In genomic region chr10:110931161-110931912, GRCm38 (mm10) we compare ENCODE assay signal across 8 mouse cellular contexts. TPM values are rescaled to one million over a fixed set of nuclear protein-coding genes. Genes with fewer than 3 reads are reported as not detected.
DNase-seq lines count a peak whose midpoint lies in the region; ATAC-seq and TF ChIP-seq lines count a peak whose summit lies in the region.

No protein-coding gene starts in this region.

- H3K4me3 ChIP-seq in heart, embryonic 13.5 days, result no peak overlapping the region
- no peak overlapping the region; the same call in 1 of the 2 replicates for H3K4me3 ChIP-seq in forebrain, postnatal 0 days (ENCODE audit: low read depth, low read length)
- no peak overlapping the region for H3K4me3 ChIP-seq in midbrain, embryonic 12.5 days

- peaks cover 30% of the 10 kb centered on the region for H3K36me3 ChIP-seq in heart, embryonic 13.5 days
- no peaks in the 10 kb centered on the region for H3K36me3 ChIP-seq in forebrain, postnatal 0 days (ENCODE audit: insufficient read depth)
- H3K36me3 ChIP-seq in midbrain, embryonic 12.5 days, result 0 out of 2 replicates have a peak, but pooled peaks cover 3% of the 10 kb centered on the region

- 66% methylated on average over 13 of the region's 13 CpGs for WGBS in heart, embryonic 13.5 days
- WGBS in forebrain, postnatal 0 days, result 14% methylated on average over 13 of the region's 13 CpGs
- 43% methylated on average over 13 of the region's 13 CpGs for WGBS in midbrain, embryonic 12.5 days

- no peak for DNase-seq in heart, adult 18-20 months
- peak; percentile 93 for DNase-seq in Muller cell, postnatal 12 days (ENCODE audit: inconsistent ontology term)
- DNase-seq in forebrain, postnatal 0 days, result peak; percentile 74
- DNase-seq in cerebellum, postnatal 36 days, result no peak
- no peak for DNase-seq in spleen, adult 18-20 months
- no peak for DNase-seq in right cerebral cortex, postnatal 25 days

- peak overlapping the region; percentile 60 for H3K27ac ChIP-seq in heart, embryonic 13.5 days (replicated peaks)
- peak overlapping the region; percentile 79 for H3K27ac ChIP-seq in forebrain, postnatal 0 days (ENCODE audit: low read depth, low read length)
- H3K27ac ChIP-seq in midbrain, embryonic 12.5 days (replicated peaks), result peak overlapping the region; percentile 60

- H3K27me3 ChIP-seq in heart, embryonic 13.5 days (replicated peaks), result no peaks in the 10 kb centered on the region
- H3K27me3 ChIP-seq in forebrain, postnatal 0 days (ENCODE audit: insufficient read depth, low read length), result no peaks in the 10 kb centered on the region
- no peaks in the 10 kb centered on the region for H3K27me3 ChIP-seq in midbrain, embryonic 12.5 days

- peak overlapping the region; percentile 38 for H3K9ac ChIP-seq in heart, embryonic 13.5 days
- H3K9ac ChIP-seq in forebrain, postnatal 0 days, result 0 out of 2 replicates have a peak overlapping the region, but pooled peaks have one; percentile 23
- no peak overlapping the region for H3K9ac ChIP-seq in midbrain, embryonic 12.5 days (replicated peaks)

- ATAC-seq in heart, embryonic 13.5 days (ENCODE audit: extremely low read depth, insufficient number of reproducible peaks, low FRiP score, low TSS enrichment), result no peak
- ATAC-seq in forebrain, postnatal 0 days, result peak; percentile 35
- ATAC-seq in midbrain, embryonic 12.5 days (ENCODE audit: low FRiP score, low read depth), result peak; percentile 20; the same call in 1 of the 2 replicates

- no peaks in the 10 kb centered on the region for H3K9me3 ChIP-seq in heart, embryonic 13.5 days
- no peaks in the 10 kb centered on the region for H3K9me3 ChIP-seq in forebrain, postnatal 0 days (ENCODE audit: low read length)
- H3K9me3 ChIP-seq in midbrain, embryonic 12.5 days, result no peaks in the 10 kb centered on the region

- peaks cover 72% of the 10 kb centered on the region for H3K4me1 ChIP-seq in heart, embryonic 13.5 days
- H3K4me1 ChIP-seq in forebrain, postnatal 0 days (ENCODE audit: insufficient read depth), result peaks cover 16% of the 10 kb centered on the region
- H3K4me1 ChIP-seq in midbrain, embryonic 12.5 days, result peaks cover 38% of the 10 kb centered on the region

- peak overlapping the region; percentile 38 for H3K4me2 ChIP-seq in heart, embryonic 13.5 days
- H3K4me2 ChIP-seq in forebrain, postnatal 0 days (ENCODE audit: low read depth), result peak overlapping the region; percentile 33
- H3K4me2 ChIP-seq in midbrain, embryonic 12.5 days (replicated peaks), result peak overlapping the region; percentile 32

- no peak for TF ChIP-seq CTCF in forebrain, postnatal 0 days (IDR thresholded peaks at IDR 0.05; ENCODE audit: low read depth)

RNA-seq across cellular contexts. Expression of gene Csrp2, which starts 11.7 kb away (rescaled TPM):
- polyA plus RNA-seq in heart, embryonic 13.5 days (2015; fragmentation: Nextera tagmentation; extraction: Ambion mirVana), result 377 and 414 TPM in 2 replicates
- 10 to 100 TPM; 28.4 to 32.3 TPM for total RNA-seq in heart, adult 18-20 months (2021)
- 147 and 199 TPM in 2 replicates for total RNA-seq in forebrain, postnatal 0 days (2014; rRNA removed)
- 128 and 164 TPM in 2 replicates for polyA plus RNA-seq in forebrain, postnatal 0 days (2015; fragmentation: Nextera tagmentation; extraction: Ambion mirVana)
- 143 and 157 TPM in 2 replicates for polyA plus RNA-seq in midbrain, embryonic 12.5 days (2016; fragmentation: Nextera tagmentation; extraction: Ambion mirVana)

Comparison
In these comparisons a context has a peak if more than half of its experiments do, and no peak if none do; other contexts are left out.
1. DNase-seq: peak in Muller cell, postnatal 12 days (single experiment) and forebrain, postnatal 0 days (single experiment); none in heart, adult 18-20 months (0 of 2), cerebellum, postnatal 36 days (0 of 2), spleen, adult 18-20 months (0 of 2) and right cerebral cortex, postnatal 25 days (single experiment).
2. Peak in every context shown above with its lines, with median percentiles within 50 percentile points of each other: H3K27ac ChIP-seq and H3K4me2 ChIP-seq.